Mouse (Mus musculus) forebrain, embryonic 13.5 days (tissue): Measurements from ENCODE around the gene Pde4a. TPM values are rescaled to one million over a fixed set of nuclear protein-coding genes. Genes with fewer than 3 reads are reported as not detected.

Experiments
- ATAC-seq: fragments of 200-750 bp; cut with Nextera tagmentation; 2 replicates; pipeline ENCODE4 v1.8.0; 2017
- H3K27ac ChIP-seq: fragments of 300-500 bp; sonication (generic); 2 replicates; pipeline ENCODE4 v1.5.1; 2015; ENCODE audit warnings: inconsistent platforms, mild to moderate bottlenecking, moderate library complexity
- H3K27me3 ChIP-seq: fragments of 300-500 bp; sonication (generic); 2 replicates; pipeline ENCODE4 v1.6.1; 2015; ENCODE audit warnings: mild to moderate bottlenecking, inconsistent platforms
- H3K36me3 ChIP-seq: fragments of 300-500 bp; sonication (generic); 2 replicates; pipeline ENCODE4 v1.6.1; 2015; ENCODE audit warnings: mild to moderate bottlenecking, inconsistent platforms; ENCODE audit not compliant: poor library complexity, severe bottlenecking
- H3K4me1 ChIP-seq: fragments of 300-500 bp; sonication (generic); 2 replicates; pipeline ENCODE4 v1.6.1; 2015; ENCODE audit warnings: inconsistent platforms
- H3K4me2 ChIP-seq: fragments of 300-500 bp; sonication (generic); 2 replicates; pipeline ENCODE4 v1.6.1; 2015; ENCODE audit warnings: inconsistent platforms, mild to moderate bottlenecking, moderate library complexity
- H3K4me3 ChIP-seq: fragments of 300-500 bp; sonication (generic); 2 replicates; pipeline ENCODE4 v1.5.1; 2015; ENCODE audit warnings: mild to moderate bottlenecking, inconsistent platforms
- H3K9ac ChIP-seq: fragments of 300-500 bp; sonication (generic); 2 replicates; pipeline ENCODE4 v1.6.1; 2015; ENCODE audit warnings: mild to moderate bottlenecking, inconsistent platforms
- H3K9me3 ChIP-seq: fragments of 300-500 bp; sonication (generic); replicated peaks from 2 replicates; pipeline ENCODE4 v1.6.1; 2016; ENCODE audit warnings: inconsistent platforms
- WGBS: fragments of 180-500 bp; shearing (Covaris S2); methylation state at CpG from one replicate; pipeline ENCODE4 v1.1.7; 2015; 5-methylcytosine and 5-hydroxymethylcytosine counted together
- polyA plus RNA-seq: library from polyadenylated mRNA; unstranded; fragments of >200 nt; fragmentation: Nextera tagmentation; extraction: Ambion mirVana; gene quantifications from 2 replicates; pipeline ENCODE4 v1.2.1, GENCODE M21; 2015

Gene Pde4a
- polyA plus RNA-seq, 1 experiment from 2014 or later: 15.7 TPM

GRCm38 (mm10) chr9:21261831-21262230 lies 96.3 kb downstream of the Pde4a start:
- peaks cover 3% of the 10 kb centered on the region; the same call in 1 of the 2 replicates for H3K27me3 ChIP-seq

More at GRCm38 (mm10) chr9:21261831-21262230, 96.3 kb downstream of the Pde4a start:
- Histone ChIP-seq H3K9me3 (no peaks in the 10 kb centered on the region), H3K9ac (no peak overlapping the region), H3K4me3 (no peak overlapping the region), H3K36me3 (peaks cover 1% of the 10 kb centered on the region), H3K4me1 (peaks cover 13% of the 10 kb centered on the region), H3K27ac (no peak overlapping the region), H3K4me2 (no peak overlapping the region)
- ATAC-seq: no peak
- WGBS: 65% methylated on average over 2 of the region's 2 CpGs

Other genes with a start within 250 kb of the Pde4a start
- gene Dnmt1, start 205.8 kb upstream of the Pde4a start, polyA plus RNA-seq: 92.4 and 103 TPM in 2 replicates
- gene S1pr2, start 188.9 kb upstream of the Pde4a start, polyA plus RNA-seq: 6.8 and 10.3 TPM in 2 replicates
- gene Mrpl4, start 163.0 kb upstream of the Pde4a start, polyA plus RNA-seq: 115 and 124 TPM in 2 replicates
- gene Icam1, start 149.7 kb upstream of the Pde4a start, polyA plus RNA-seq: 2.4 and 2.8 TPM in 2 replicates
- 0.17 and 0.37 TPM in 2 replicates for gene Icam4, start 136.3 kb upstream of the Pde4a start, polyA plus RNA-seq
- gene Icam5, start 133.6 kb upstream of the Pde4a start, polyA plus RNA-seq: 0.19 and 0.45 TPM in 2 replicates
- 0.81 and 2.2 TPM in 2 replicates for gene Zglp1, start 98.6 kb upstream of the Pde4a start, polyA plus RNA-seq
- 0.78 and 1.2 TPM in 2 replicates for gene Gm49373, start 92.6 kb upstream of the Pde4a start, polyA plus RNA-seq
- gene Fdx1l, start 92.1 kb upstream of the Pde4a start, polyA plus RNA-seq: 46.0 and 51.9 TPM in 2 replicates
- gene Gm38431, start 73.7 kb upstream of the Pde4a start, polyA plus RNA-seq: 1.5 and 2.1 TPM in 2 replicates
- 41.0 and 47.5 TPM in 2 replicates for gene Raver1, start 73.7 kb upstream of the Pde4a start, polyA plus RNA-seq
- 9.1 and 11.3 TPM in 2 replicates for gene Tyk2, start 34.5 kb upstream of the Pde4a start, polyA plus RNA-seq
- 229 and 232 TPM in 2 replicates for gene Cdc37, start 15.7 kb upstream of the Pde4a start, polyA plus RNA-seq
- 55.7 and 60.0 TPM in 2 replicates for gene Keap1, start 73.6 kb downstream of the Pde4a start, polyA plus RNA-seq
- 0.37 and 0.55 TPM in 2 replicates for gene S1pr5, start 82.7 kb downstream of the Pde4a start, polyA plus RNA-seq
- gene Atg4d, start 99.6 kb downstream of the Pde4a start, polyA plus RNA-seq: 60.2 and 60.3 TPM in 2 replicates
- 15.4 and 20.1 TPM in 2 replicates for gene Kri1, start 122.3 kb downstream of the Pde4a start, polyA plus RNA-seq
- gene Cdkn2d, start 125.7 kb downstream of the Pde4a start, polyA plus RNA-seq: 85.4 and 88.3 TPM in 2 replicates
- 0.39 and 0.52 TPM in 2 replicates for gene Ap1m2, start 146.6 kb downstream of the Pde4a start, polyA plus RNA-seq
- gene Slc44a2, start 155.0 kb downstream of the Pde4a start, polyA plus RNA-seq: 63.6 and 68.3 TPM in 2 replicates
- gene Ilf3, start 202.2 kb downstream of the Pde4a start, polyA plus RNA-seq: 310 and 349 TPM in 2 replicates
- gene Qtrt1, start 246.1 kb downstream of the Pde4a start, polyA plus RNA-seq: 46.9 and 55.9 TPM in 2 replicates